Mouse (Mus musculus) ES-Bruce4 (cell line): ENCODE measurements at regions not wholly inside any gene's neighbourhood (a gene's known extent, or its start where the extent isn't known, plus 50 kb on each side); places are given as distances from the start of the nearest gene placed in this dataset.

ENCODE experiments used
- CTCF ChIP-seq: IDR thresholded peaks from one replicate; pipeline ENCODE4 v1.8.1; 2011; ENCODE audit warnings: low read depth, low read length
- POLR2A ChIP-seq: IDR thresholded peaks from one replicate; pipeline ENCODE4 v1.8.1; 2011; ENCODE audit warnings: low read length; ENCODE audit not compliant: insufficient read depth

DNA sequence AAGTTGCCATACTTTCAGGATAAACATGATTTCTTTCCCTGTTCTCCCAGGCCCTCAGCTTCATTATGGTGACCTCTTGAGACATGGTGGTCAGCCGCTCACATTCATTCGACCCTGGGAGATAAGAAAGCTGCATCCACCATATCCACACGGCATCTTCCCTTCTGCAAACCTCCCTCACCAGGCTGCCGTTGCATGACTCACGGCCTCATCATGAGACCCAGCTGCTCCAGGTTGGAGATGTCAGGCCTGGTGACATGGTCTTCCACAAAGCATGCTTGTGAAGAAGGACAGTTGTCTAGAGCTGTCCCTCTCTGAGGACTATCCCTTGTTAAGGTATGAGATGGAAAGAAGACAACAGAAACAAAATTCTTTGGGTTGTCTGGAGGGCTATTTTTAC is 203.8 kb downstream of the Bcl11a start:
- TF ChIP-seq CTCF (no peak), POLR2A (no peak)
